Mouse (Mus musculus) cerebellum, adult 2 months (tissue): ENCODE measurements at regions not wholly inside any gene's neighbourhood (a gene's known extent, or its start where the extent isn't known, plus 50 kb on each side); places are given as distances from the start of the nearest gene placed in this dataset.

Experiments used
- CTCF ChIP-seq: fragments of 200-500 bp; IDR thresholded peaks from 2 replicates; pipeline ENCODE4 v1.5.1; 2011; ENCODE audit warnings: low read depth, mild to moderate bottlenecking, control low read depth, low read length, moderate library complexity, borderline replicate concordance; ENCODE audit not compliant: insufficient read depth
- POLR2A ChIP-seq: fragments of 200-500 bp; IDR thresholded peaks from 2 replicates; pipeline ENCODE4 v1.6.1; 2011; ENCODE audit warnings: low read length, control low read depth, borderline replicate concordance; ENCODE audit not compliant: insufficient read depth

- no peak for TF ChIP-seq CTCF
- TF ChIP-seq POLR2A: no peak
These were observed 300.2 kb downstream of the Tecrl start for GRCm38 (mm10) chr5:83054819-83055218.
